Mouse (Mus musculus) megakaryocyte, embryonic 14.5 days (primary cell): ENCODE measurements around the gene Tubb4b.
"Not testable (repeated sequence)": the region's sequence is repeated elsewhere in the genome, so short reads cannot be mapped to it uniquely, and the experiment has no call there.

Experiments used
- FLI1 ChIP-seq: IDR thresholded peaks from 2 replicates; pipeline ENCODE4 v1.6.1; 2012; ENCODE audit warnings: low read length, inconsistent platforms, mixed read lengths
- GATA1 ChIP-seq: IDR thresholded peaks from 3 replicates; pipeline ENCODE4 v1.6.1; 2012; ENCODE audit warnings: mixed read lengths, low read length, inconsistent platforms, borderline replicate concordance

- TF ChIP-seq GATA1, FLI1: not testable (repeated sequence)
Observed at GRCm38 (mm10) chr2:25256443-25257109, 32.1 kb upstream of the Tubb4b start.
